Mouse (Mus musculus) limb, embryonic 15.5 days (tissue): ENCODE results near the gene Atp8a2. TPM values are rescaled to one million over a fixed set of nuclear protein-coding genes. Genes with fewer than 3 reads are reported as not detected.

Source experiments
- ATAC-seq: fragments of 200-750 bp; cut with Nextera tagmentation; 2 replicates; pipeline ENCODE4 v1.8.0; 2017; ENCODE audit warnings: low read depth, moderate TSS enrichment; ENCODE audit not compliant: insufficient number of reproducible peaks, low FRiP score, low TSS enrichment
- H3K27ac ChIP-seq: fragments of 300-500 bp; sonication (generic); 2 replicates; pipeline ENCODE4 v1.5.1; 2015; ENCODE audit warnings: moderate library complexity, mild to moderate bottlenecking, inconsistent platforms
- H3K27me3 ChIP-seq: fragments of 300-500 bp; sonication (generic); 2 replicates; pipeline ENCODE4 v1.6.1; 2015; ENCODE audit warnings: inconsistent platforms
- H3K36me3 ChIP-seq: fragments of 300-500 bp; sonication (generic); 2 replicates; pipeline ENCODE4 v1.6.1; 2015; ENCODE audit warnings: inconsistent platforms
- H3K4me1 ChIP-seq: fragments of 300-500 bp; sonication (generic); 2 replicates; pipeline ENCODE4 v1.6.1; 2015; ENCODE audit warnings: inconsistent platforms
- H3K4me2 ChIP-seq: fragments of 300-500 bp; sonication (generic); 2 replicates; pipeline ENCODE4 v1.6.1; 2015; ENCODE audit warnings: mild to moderate bottlenecking, inconsistent platforms
- H3K4me3 ChIP-seq: fragments of 300-500 bp; sonication (generic); 2 replicates; pipeline ENCODE4 v1.5.1; 2015; ENCODE audit warnings: mild to moderate bottlenecking, inconsistent platforms
- H3K9ac ChIP-seq: fragments of 300-500 bp; sonication (generic); 2 replicates; pipeline ENCODE4 v1.6.1; 2015; ENCODE audit warnings: inconsistent platforms
- H3K9me3 ChIP-seq: fragments of 300-500 bp; sonication (generic); 2 replicates; pipeline ENCODE4 v1.6.1; 2016; ENCODE audit warnings: inconsistent platforms
- WGBS: fragments of 180-500 bp; shearing (Covaris S2); methylation state at CpG from one replicate; pipeline ENCODE4 v1.1.7; 2015; 5-methylcytosine and 5-hydroxymethylcytosine counted together
- microRNA counts: library from miRNA; unstranded; fragments of <30 nt; microRNA quantifications from one replicate; lab custom pipeline; 2016
- microRNA-seq: library from miRNA; unstranded; fragments of <30 nt; microRNA quantifications from one replicate; pipeline ENCODE4, GENCODE M21; 2016
- polyA plus RNA-seq: library from polyadenylated mRNA; unstranded; fragments of >200 nt; fragmentation: Nextera tagmentation; extraction: Ambion mirVana; gene quantifications from 2 replicates; pipeline ENCODE4 v1.2.1, GENCODE M21; 2015

Gene Atp8a2
- polyA plus RNA-seq, 1 experiment from 2014 or later: 1.0 TPM

GRCm38 (mm10) chr14:59591901-59592300 lies 605.1 kb downstream of the Atp8a2 start:
- no peaks in the 10 kb centered on the region for H3K9me3 ChIP-seq

GRCm38 (mm10) chr14:59590614-59591013 lies 606.4 kb downstream of the Atp8a2 start:
- Histone ChIP-seq H3K9me3 (no peaks in the 10 kb centered on the region), H3K27ac (no peak overlapping the region), H3K4me1 (no peaks in the 10 kb centered on the region), H3K27me3 (no peaks in the 10 kb centered on the region), H3K4me3 (no peak overlapping the region), H3K9ac (no peak overlapping the region), H3K4me2 (no peak overlapping the region), H3K36me3 (peaks cover 61% of the 10 kb centered on the region)
- WGBS: 77% methylated on average over 1 of the region's 1 CpGs
- no peak for ATAC-seq

More at GRCm38 (mm10) chr14:59591901-59592300, 605.1 kb downstream of the Atp8a2 start:
- whole genome bisulfite sequencing: 77% methylated on average over 8 of the region's 8 CpGs
- H3K4me1 ChIP-seq: peaks cover 4% of the 10 kb centered on the region
- no peak for ATAC-seq
- H3K4me2 ChIP-seq: no peak overlapping the region
- no peak overlapping the region for H3K4me3 ChIP-seq
- H3K36me3 ChIP-seq: peaks cover 50% of the 10 kb centered on the region
- no peaks in the 10 kb centered on the region for H3K27me3 ChIP-seq
- H3K9ac ChIP-seq: no peak overlapping the region
- no peak overlapping the region for H3K27ac ChIP-seq

MicroRNAs within 50 kb of the gene (microRNA counts, 519-probe panel; counts per million panel counts)
- microRNA mmu-miR-719 (lab: Ali Mortazavi, UCI): not detected

Small RNA genes within 50 kb of the gene (microRNA-seq; reads per million reads assigned to microRNA genes)
- not detected for gene Mir719

Other genes starting within 250 kb of the Atp8a2 start
- not detected in 2 replicates for gene Nupl1, start 54.3 kb upstream of the Atp8a2 start, polyA plus RNA-seq
- gene Gm49336, start 54.3 kb upstream of the Atp8a2 start, polyA plus RNA-seq: 43.3 and 45.8 TPM in 2 replicates
- gene Mtmr6, start 68.0 kb upstream of the Atp8a2 start, polyA plus RNA-seq: 42.1 and 43.0 TPM in 2 replicates
- gene Amer2, start 176.1 kb upstream of the Atp8a2 start, polyA plus RNA-seq: 0.71 and 1.2 TPM in 2 replicates